Mouse (Mus musculus) gastrocnemius, postnatal 10 days (tissue): ENCODE results near the gene Alk. TPM values are rescaled to one million over a fixed set of nuclear protein-coding genes. Genes with fewer than 3 reads are reported as not detected.

ENCODE experiments used
- DNase-seq: peaks from one replicate; pipeline ENCODE4 v3.0.0; 2021; ENCODE audit warnings: mixed read lengths
- total RNA-seq, 2 experiments: library from RNA; stranded (reverse); gene quantifications; 2 replicates each; pipeline ENCODE4 v1.2.3; 2021

The Alk gene
- total RNA-seq, 2 experiments from 2014 or later, result 0.54 to 0.63 TPM

DNA sequence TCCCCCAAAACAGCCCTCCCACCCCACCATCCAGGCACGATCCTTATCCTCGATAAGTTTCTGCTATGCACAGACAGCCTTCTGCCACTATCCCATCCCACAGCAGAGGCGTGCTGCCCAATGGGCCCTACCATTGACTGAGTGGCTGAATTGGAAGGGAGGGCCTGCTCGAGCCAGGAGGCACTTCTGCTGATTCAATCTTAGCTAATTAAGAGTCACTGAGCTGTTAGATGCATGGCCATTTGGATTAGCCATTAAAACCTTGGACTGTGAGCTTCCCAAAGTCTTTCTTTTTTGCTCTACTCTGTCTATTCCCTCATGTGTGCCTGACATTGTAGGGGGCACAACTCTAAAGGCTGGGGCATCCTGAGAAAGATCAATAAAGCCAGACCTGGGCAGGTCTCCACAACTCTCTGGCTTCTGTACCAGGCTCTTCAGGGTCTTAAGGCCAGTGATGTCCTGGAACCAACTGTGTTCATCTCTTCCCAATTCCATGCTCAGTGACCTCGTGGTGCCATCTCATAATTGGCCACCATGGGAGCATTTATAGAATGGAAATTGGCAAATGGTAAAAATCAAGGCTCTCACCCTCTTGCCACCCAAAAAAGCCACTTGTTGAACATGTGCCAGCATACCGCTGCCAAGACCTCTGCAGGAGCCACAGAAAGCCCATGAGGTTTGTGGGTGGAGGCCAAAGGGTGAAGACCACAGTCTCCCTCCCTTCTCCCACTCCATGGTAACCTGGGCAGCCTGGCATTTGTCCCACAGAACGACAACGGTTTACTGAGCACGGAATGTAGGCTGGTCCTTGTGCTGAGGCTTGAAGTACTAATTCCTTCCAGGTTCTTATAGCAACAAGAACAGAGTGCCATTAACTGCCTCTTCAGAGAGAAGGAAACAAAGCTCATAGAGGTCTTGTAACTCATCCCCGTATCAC, 582.4 kb downstream of the Alk start:
- DNase-seq, result no peak

DNA sequence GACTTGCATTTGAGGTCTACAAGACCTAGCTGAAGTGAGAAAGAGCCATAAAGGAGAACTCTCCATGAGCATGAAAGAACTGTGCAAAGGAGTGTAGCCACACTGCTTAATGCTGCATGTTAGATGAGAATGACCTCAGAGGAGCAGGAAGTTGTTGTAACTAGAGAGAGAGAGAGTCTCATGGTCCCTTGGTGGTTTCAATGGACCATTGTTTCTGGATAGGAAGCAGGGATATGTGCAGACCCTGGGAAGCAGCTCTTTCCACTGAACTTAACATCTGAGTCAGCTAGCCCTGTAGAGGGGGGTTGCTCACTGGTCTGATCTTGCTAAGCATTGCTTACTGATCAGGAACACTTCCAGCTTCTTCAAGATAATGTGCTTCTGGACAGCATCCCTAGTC, 587.1 kb downstream of the Alk start:
- DNase-seq, result no peak

- no peak for DNase-seq
These were observed 589.2 kb downstream of the Alk start for GRCm38 (mm10) chr17:72015253-72015652.

GRCm38 (mm10) chr17:72012775-72013174, 591.7 kb downstream of the Alk start:
- DNase-seq, result no peak

GRCm38 (mm10) chr17:72009836-72010235, 594.6 kb downstream of the Alk start:
- no peak for DNase-seq

GRCm38 (mm10) chr17:72008389-72008788, 596.0 kb downstream of the Alk start:
- DNase-seq, result no peak

GRCm38 (mm10) chr17:72005365-72005764, 599.1 kb downstream of the Alk start:
- DNase-seq, result no peak

GRCm38 (mm10) chr17:71999527-72000482, 604.6 kb downstream of the Alk start:
- DNase-seq, result no peak

GRCm38 (mm10) chr17:71997680-71998079, 606.7 kb downstream of the Alk start:
- DNase-seq, result no peak

DNA sequence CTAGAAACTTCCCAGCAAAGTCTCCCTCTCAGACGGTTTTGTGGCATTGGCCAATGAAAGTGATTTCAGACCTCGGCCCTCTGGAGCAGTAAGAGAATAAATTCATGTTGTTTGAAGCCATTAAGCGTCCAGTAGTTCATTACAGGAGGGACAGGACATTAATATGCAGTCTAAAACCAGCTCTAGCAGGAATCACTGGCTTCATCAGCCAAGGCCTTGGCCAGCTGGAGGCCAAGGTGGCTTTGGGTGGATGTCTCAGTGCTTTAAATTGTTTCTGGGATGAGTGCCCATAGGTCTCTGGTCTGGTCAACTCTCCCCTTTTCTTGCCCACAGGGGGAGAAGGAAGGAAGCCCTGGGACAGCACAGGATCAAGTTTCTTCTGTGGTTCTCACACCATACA, 608.9 kb downstream of the Alk start:
- no peak for DNase-seq

GRCm38 (mm10) chr17:71994144-71994543, 610.3 kb downstream of the Alk start:
- DNase-seq, result peak; percentile 54

DNA sequence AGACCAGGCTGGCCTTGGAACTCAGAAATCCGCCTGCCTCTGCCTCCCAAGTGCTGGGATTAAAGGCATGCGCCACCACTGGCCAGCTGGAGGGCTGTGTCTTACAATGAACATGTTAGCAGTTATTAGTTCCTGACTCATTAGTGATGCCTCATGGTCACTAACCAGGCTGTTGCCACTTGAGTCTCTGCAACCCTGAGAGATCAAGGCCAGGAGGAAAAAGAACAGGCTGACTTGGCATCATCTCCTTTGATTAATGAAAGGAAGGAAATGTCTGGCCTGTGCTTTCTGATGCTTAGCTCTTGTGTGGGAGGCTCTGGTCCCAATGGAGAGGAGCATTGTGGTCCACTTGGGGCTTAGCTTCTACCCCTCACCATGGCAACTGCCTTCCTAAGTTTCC, 611.4 kb downstream of the Alk start:
- no peak for DNase-seq

- no peak for DNase-seq
These were observed 613.2 kb downstream of the Alk start for GRCm38 (mm10) chr17:71991260-71991659.

DNA sequence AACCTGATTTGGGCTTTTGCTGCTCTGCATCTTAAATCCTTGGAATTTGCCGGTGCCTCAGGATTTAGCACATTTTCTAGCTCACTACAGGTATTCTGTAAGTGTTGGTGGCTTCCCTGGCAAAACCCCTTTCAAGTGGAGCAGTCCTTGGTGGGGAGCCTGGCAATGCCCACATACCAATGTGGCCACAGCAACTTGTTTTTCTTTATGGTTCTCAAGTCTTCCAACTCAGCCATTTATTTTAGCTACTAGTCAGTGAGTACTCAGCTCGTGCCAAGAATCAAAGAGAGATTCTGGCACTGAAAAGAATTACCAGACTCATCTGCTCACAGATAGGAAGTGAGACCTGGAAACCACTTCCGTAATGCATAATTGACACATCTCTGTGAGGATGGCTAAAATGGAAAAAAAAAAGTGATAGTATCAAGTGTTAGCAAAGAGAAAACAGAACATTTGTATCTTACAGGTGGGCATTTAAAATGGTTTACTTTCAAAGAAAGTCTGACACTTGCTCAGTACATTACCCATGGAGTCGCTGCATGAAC, 614.2 kb downstream of the Alk start:
- no peak for DNase-seq

DNA sequence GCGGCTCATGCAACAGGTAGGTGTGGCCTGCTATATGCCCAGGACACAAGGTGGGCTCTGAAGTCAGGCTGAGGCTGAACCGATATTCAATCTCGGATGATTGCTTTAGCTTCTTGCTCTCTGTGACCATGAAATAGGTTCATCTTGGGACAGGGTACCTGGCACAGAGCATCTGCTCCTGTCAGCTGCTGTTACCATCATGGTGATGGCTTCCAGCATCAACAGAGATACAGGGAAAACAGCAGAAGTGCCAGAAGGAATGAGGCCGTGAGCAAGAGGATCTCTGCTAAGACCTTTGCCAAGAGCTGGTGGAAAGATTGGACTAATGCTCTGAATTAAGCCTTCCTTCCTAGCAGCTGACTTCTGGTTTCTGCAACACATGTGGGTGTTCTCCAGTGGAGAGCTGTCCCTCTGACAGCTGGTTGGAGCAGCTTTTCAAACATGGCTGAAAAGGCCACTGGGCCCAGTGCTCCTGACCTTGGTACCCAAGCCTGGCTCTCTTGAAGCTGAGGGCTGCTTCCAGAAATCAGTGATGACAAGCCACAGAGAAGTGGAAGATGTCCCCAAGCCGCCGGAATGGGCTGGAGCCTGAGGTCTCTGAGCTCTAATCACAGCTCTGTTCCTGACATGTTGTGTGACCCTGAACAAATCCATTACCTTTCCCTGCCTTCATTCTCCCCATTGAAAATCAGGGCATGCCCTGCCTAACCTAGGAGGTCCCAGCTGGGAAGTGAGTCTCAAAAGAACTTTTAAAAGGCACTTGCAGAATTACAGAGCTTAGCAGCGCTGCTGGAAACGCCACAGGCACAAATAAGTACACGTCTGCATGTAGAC, 615.5 kb downstream of the Alk start:
- no peak for DNase-seq

GRCm38 (mm10) chr17:71986998-71987397, 617.4 kb downstream of the Alk start:
- DNase-seq, result no peak

- DNase-seq, result no peak
These were observed 618.0 kb downstream of the Alk start for GRCm38 (mm10) chr17:71986456-71986855.

- no peak for DNase-seq
These were observed 623.2 kb downstream of the Alk start for GRCm38 (mm10) chr17:71981177-71981576.

- DNase-seq, result no peak
These were observed 623.8 kb downstream of the Alk start for GRCm38 (mm10) chr17:71980518-71981145.

DNA sequence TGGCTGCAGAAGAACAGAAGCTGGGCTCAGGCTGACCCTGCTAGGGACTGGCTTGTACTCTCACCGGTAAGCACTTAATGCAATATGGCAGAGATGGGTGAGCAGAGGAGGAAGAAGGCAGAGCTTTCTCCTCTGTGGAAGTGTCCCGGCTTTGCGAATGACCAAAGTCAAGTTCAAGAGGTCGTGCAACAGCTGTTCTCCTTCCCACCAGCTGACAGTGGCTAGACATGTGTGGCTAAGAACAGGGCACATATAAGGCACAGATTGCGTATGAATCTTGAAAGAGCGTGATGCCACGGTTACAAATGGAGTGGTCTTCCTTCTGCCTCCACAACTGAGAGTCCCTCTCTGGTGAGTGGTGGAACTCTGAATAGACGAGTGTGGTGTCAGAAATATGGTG, 625.3 kb downstream of the Alk start:
- no peak for DNase-seq

DNA sequence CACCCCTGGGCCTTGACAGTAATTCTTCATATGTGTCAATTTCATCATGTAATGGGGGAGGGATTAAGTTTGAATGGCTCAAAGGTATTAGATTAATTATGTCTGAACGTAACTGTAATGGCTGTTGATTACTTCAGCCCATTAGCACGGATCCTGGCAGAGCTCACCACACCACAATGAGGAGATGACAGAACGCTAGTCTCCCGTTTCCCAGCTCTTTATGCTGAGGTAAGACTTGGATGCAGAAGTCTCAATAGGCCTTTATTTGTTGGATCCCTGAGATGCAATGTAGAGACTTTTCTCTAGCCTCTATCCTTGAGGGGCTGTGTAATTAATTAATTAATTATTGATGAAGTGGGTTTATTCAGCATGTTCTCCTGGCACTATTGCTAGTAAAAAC, 627.8 kb downstream of the Alk start:
- DNase-seq, result no peak
